Mouse (Mus musculus) B cell, adult 2 months (primary cell): ENCODE results near the gene Cep55.

ENCODE experiments used
- DNase-seq, 2 experiments: peaks; one replicate each; pipeline ENCODE4 v3.0.0; 2022

Gene Cep55

GRCm38 (mm10) chr19:38109506-38110242 lies 54.9 kb downstream of the Cep55 start:
- no peak for DNase-seq

GRCm38 (mm10) chr19:38111056-38111455 lies 56.2 kb downstream of the Cep55 start:
- DNase-seq = no peak

GRCm38 (mm10) chr19:38112575-38112974 lies 57.8 kb downstream of the Cep55 start:
- DNase-seq = no peak

- DNase-seq = no peak
Observed at GRCm38 (mm10) chr19:38114834-38115491, 60.2 kb downstream of the Cep55 start.

GRCm38 (mm10) chr19:38120123-38120760 lies 65.4 kb downstream of the Cep55 start:
- no peak for DNase-seq

GRCm38 (mm10) chr19:38123921-38124320 lies 69.1 kb downstream of the Cep55 start:
- DNase-seq = no peak
